In the genomic region with DNA sequence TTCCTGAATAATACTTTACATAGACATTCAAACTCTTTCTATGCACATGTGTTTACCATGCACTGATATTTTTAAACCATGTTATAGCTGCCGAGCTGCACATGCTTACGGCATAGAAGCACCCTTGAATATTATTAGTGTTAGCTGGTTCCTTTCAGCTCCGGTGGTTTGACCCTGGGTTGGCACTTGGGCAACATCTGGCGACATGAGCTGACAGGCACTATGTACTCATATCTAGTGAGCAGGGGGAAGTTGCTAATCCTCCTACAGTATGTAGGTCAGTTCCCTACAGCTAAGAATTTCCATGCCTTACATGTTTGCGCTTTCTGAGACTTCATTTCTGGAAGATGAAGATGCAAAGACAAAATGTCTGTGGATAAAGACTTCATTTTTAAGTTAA, we compare ENCODE assay signal across 19 mouse cellular contexts.
DNase-seq lines count a peak whose midpoint lies in the region; ATAC-seq lines count a peak whose summit lies in the region.
"Had no signal": no experiment of that assay in that cellular context is flagged by ENCODE, and none has a peak within 500 bp of the region (broad histone marks: within the 10 kb centered on the region; RNA-seq: fewer than 3 reads in every experiment).

No protein-coding gene starts in this region.

- no peaks in the 10 kb centered on the region for H3K9me3 ChIP-seq in heart, embryonic 16.5 days (replicated peaks; ENCODE audit: control insufficient read depth, low read length)
- no peaks in the 10 kb centered on the region for H3K9me3 ChIP-seq in heart, embryonic 11.5 days (replicated peaks; ENCODE audit: control insufficient read depth, low read length)
- no peaks in the 10 kb centered on the region for H3K9me3 ChIP-seq in midbrain, embryonic 14.5 days (ENCODE audit: control insufficient read depth, low read length)
- H3K9me3 ChIP-seq: embryonic facial prominence, embryonic 12.5 days; intestine, embryonic 15.5 days; kidney, embryonic 15.5 days; limb, embryonic 10.5 days had no signal

- ATAC-seq in heart, embryonic 16.5 days (replicated peaks; ENCODE audit: extremely low read depth, insufficient read depth, low FRiP score) = no peak
- no peak for ATAC-seq in heart, embryonic 11.5 days (replicated peaks; ENCODE audit: insufficient number of reproducible peaks, low FRiP score, low TSS enrichment)
- no peak for ATAC-seq in midbrain, embryonic 14.5 days (ENCODE audit: low FRiP score, low TSS enrichment)

- peak overlapping the region; percentile 34; the same call in 1 of the 2 replicates for H3K9ac ChIP-seq in heart, embryonic 16.5 days (ENCODE audit: low read length)
- H3K9ac ChIP-seq in heart, embryonic 11.5 days (ENCODE audit: low read depth, low read length) = no peak overlapping the region
- no peak overlapping the region for H3K9ac ChIP-seq in midbrain, embryonic 14.5 days (replicated peaks; ENCODE audit: low read length)
- H3K9ac ChIP-seq: embryonic facial prominence, embryonic 12.5 days; intestine, embryonic 15.5 days; kidney, embryonic 15.5 days had no signal

- H3K4me2 ChIP-seq in heart, embryonic 16.5 days (ENCODE audit: low read depth, low read length) = peak overlapping the region; percentile 49; the same call in 1 of the 2 replicates
- H3K4me2 ChIP-seq in heart, embryonic 11.5 days = no peak overlapping the region
- peak overlapping the region; percentile 39 for H3K4me2 ChIP-seq in midbrain, embryonic 14.5 days (ENCODE audit: low read length)
- H3K4me2 ChIP-seq: intestine, embryonic 15.5 days; liver, embryonic 11.5 days had no signal

- H3K4me3 ChIP-seq in heart, embryonic 16.5 days (ENCODE audit: low read length) = no peak overlapping the region
- no peak overlapping the region for H3K4me3 ChIP-seq in heart, embryonic 11.5 days (ENCODE audit: low read depth, low read length)
- no peak overlapping the region for H3K4me3 ChIP-seq in midbrain, embryonic 14.5 days (replicated peaks; ENCODE audit: low read depth, low read length)
- H3K4me3 ChIP-seq: embryonic facial prominence, embryonic 12.5 days; intestine, embryonic 15.5 days; kidney, embryonic 15.5 days; limb, embryonic 10.5 days had no signal

- H3K27ac ChIP-seq in heart, embryonic 16.5 days (ENCODE audit: low read length) = no peak overlapping the region
- H3K27ac ChIP-seq in heart, embryonic 11.5 days (ENCODE audit: low read depth, low read length) = no peak overlapping the region
- no peak overlapping the region for H3K27ac ChIP-seq in midbrain, embryonic 14.5 days (replicated peaks; ENCODE audit: low read depth, low read length)
- H3K27ac ChIP-seq: embryonic facial prominence, embryonic 12.5 days; intestine, embryonic 15.5 days; kidney, embryonic 15.5 days; limb, embryonic 10.5 days had no signal

- WGBS in heart, embryonic 16.5 days = 42% methylated on average over 5 of the region's 5 CpGs
- WGBS in heart, embryonic 11.5 days (ENCODE audit: insufficient replicate concordance) = 56% methylated on average over 5 of the region's 5 CpGs
- WGBS in midbrain, embryonic 14.5 days = 55% methylated on average over 5 of the region's 5 CpGs

- DNase-seq in 3134 (ENCODE audit: extremely low read depth, insufficient read length, low spot score) = peak; percentile 32
- DNase-seq in 3T3-L1 (ENCODE audit: low read depth, low spot score) = peak; percentile 43
- no peak for DNase-seq in midbrain, embryonic 14.5 days
- DNase-seq in cerebellum, adult 11 months = no peak
- DNase-seq in Muller cell, postnatal 12 days (ENCODE audit: inconsistent ontology term) = no peak
- DNase-seq: cerebellum, adult 8-10 months; gastrocnemius, postnatal 10 days; heart, postnatal 4 days; lung, adult 2 months; lung, postnatal 36 days; right cerebral cortex, postnatal 4 days; thymus, postnatal 25 days had no signal

- H3K27me3 ChIP-seq in heart, embryonic 16.5 days (ENCODE audit: control insufficient read depth, insufficient read depth, low read length) = no peaks in the 10 kb centered on the region
- no peaks in the 10 kb centered on the region for H3K27me3 ChIP-seq in heart, embryonic 11.5 days (ENCODE audit: control insufficient read depth, insufficient read depth, low read length)
- no peaks in the 10 kb centered on the region for H3K27me3 ChIP-seq in midbrain, embryonic 14.5 days (ENCODE audit: control insufficient read depth, insufficient read depth, low read length)
- H3K27me3 ChIP-seq: embryonic facial prominence, embryonic 12.5 days; intestine, embryonic 15.5 days; kidney, embryonic 15.5 days had no signal

- no peaks in the 10 kb centered on the region for H3K36me3 ChIP-seq in heart, embryonic 16.5 days (ENCODE audit: control insufficient read depth, insufficient read depth)
- H3K36me3 ChIP-seq in heart, embryonic 11.5 days (ENCODE audit: control insufficient read depth, insufficient read depth, low read length) = no peaks in the 10 kb centered on the region
- no peaks in the 10 kb centered on the region for H3K36me3 ChIP-seq in midbrain, embryonic 14.5 days (ENCODE audit: control insufficient read depth, insufficient read depth, low read length)
- H3K36me3 ChIP-seq: embryonic facial prominence, embryonic 12.5 days; intestine, embryonic 15.5 days; kidney, embryonic 15.5 days; limb, embryonic 10.5 days had no signal

- H3K4me1 ChIP-seq in heart, embryonic 16.5 days (ENCODE audit: control insufficient read depth, insufficient read depth, low read length) = peaks cover 25% of the 10 kb centered on the region
- H3K4me1 ChIP-seq in heart, embryonic 11.5 days (ENCODE audit: control insufficient read depth, insufficient read depth, low read length) = peaks cover 9% of the 10 kb centered on the region; the same call in 1 of the 2 replicates
- peaks cover 15% of the 10 kb centered on the region for H3K4me1 ChIP-seq in midbrain, embryonic 14.5 days (ENCODE audit: control insufficient read depth, insufficient read depth, low read length)
- H3K4me1 ChIP-seq: intestine, embryonic 15.5 days had no signal

Comparison
In these comparisons a context has a peak if more than half of its experiments do, and no peak if none do; other contexts are left out.
1. DNase-seq: peak in 3134 (single experiment) and 3T3-L1 (single experiment); none in midbrain, embryonic 14.5 days (single experiment), cerebellum, adult 11 months (single experiment) and Muller cell, postnatal 12 days (single experiment).